Mouse (Mus musculus) spleen, adult 18-20 months (tissue): ENCODE measurements around the gene Eps15.

Experiments used
- DNase-seq, 2 experiments: peaks; one replicate each; pipeline ENCODE4 v3.0.0; 2022; ENCODE audit warnings: mixed read lengths in 2 of 2

The Eps15 gene

DNA sequence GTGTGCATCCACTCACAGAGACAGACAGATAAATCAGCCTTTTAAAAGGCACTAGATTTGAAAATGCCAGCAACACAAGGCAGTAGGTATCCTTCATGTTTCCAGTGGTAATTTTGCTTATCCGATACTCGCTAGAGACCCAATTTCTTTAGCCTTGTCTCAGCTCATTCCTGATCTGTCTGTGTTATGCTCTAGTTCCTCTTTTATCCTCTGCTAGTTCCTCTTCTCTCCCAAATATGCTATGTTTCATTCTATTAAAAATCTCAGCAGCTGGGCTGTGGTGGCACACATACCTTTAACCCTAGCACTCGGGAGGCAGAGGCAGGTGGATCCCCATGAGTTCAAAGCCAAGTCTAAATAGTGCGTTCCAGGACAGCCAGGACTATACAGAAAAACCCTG lies 8.3 kb upstream of the Eps15 start:
- no peak for DNase-seq

DNA sequence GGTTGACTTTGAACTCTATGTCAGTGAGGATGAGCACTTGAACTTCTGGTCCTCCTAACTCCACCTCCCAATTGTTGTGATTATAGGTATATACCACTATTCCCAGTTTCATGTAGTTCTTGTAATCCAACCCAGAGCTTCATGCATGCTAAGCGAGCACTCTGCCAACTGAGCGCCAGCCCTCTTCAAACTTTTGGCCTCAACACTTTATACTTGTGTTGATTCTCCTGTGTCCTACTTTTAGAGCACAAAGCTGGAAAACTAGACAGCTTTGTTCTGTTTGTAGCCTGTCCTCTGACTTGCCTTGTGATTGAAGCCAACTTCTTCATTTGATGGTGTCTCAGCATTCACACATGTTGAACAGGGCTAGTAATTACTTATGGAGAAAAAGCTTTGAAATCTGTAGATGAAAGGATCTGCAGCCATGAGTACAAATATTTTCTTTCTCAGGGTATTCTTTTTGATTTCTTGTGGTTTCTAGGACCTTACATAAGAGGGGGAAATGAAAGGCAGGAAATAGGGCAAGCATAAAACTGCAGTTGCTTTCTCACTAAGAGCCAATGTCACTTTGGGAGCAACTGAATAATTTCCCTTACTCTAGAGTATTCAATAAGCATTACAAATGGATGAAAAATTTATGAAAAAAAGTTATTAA lies 6.4 kb upstream of the Eps15 start:
- no peak for DNase-seq

DNA sequence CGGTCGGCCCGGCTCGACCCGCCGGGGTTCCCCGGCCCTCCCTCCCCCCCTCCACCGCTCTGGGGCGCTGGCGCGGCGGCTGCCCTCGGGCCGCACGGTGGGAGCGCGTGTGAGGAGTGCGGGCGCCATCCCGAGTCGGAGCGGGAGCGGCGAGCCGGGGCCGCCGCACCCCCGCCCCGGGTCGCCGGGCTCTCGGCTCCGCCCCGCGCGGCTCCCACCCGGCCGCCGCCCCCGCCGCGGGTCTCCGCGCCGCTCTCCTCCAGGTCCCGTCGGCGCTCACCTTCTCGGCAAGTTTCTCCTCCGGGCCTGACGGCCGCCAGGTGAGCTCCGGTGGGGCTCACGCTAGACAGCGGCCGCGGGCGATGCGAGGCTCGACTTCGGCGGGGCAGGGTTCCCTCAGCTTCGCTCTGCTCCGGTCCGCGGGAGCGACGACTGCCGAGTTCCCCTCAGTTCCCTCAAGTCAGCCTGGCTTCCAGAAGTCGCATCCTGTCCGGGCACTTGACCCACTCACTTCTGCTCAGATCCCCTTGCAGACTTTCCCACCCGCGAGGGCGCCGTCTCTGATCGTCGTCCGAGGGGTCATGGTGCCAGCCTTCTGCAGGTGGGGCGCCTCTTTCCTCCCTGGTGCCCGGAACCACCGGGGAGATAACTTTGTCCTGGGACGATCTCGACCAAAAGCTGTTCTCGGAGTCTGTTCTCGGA lies 542 bp downstream of the Eps15 start:
- peak in 1 of 2 experiments; percentile 50 for DNase-seq

DNA sequence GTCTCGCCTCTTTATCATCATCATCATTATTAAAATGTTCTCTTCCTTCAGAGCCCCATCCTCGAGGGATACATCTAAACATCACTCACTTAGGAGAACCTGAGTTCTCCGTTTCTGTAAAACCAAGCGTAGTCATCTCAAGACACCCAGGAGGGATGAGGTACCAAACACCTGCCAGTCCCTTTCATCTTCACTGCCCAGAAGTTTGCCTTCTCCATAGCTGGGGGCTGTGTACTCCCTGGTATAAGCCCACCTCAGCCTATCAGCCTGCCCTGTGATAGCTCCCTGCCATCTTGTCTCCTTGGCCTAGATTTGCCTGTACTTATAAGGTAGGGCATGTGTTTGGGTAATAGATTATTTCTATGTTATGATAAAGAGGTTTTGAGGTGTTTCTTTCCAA lies 1.1 kb downstream of the Eps15 start:
- no peak for DNase-seq

DNA sequence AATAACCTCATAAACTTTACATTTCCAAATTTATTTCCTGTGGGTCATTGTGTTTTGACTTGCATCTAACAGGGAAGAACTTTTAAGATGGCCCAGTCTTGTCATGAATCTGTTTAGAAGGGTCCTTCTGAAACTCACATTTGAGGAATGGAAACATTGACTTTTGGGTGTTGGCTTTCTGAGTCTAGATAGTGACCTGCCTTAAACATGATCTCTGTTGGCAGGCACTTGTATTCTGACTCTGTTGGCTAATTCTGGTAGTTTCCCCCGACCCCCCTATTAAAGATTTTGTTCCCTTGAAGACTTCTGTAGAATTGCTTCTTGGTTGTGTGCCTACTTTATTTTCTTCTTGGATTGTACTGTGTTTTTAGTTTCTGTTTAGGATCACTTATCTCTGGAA lies 1.9 kb downstream of the Eps15 start:
- DNase-seq: no peak

DNA sequence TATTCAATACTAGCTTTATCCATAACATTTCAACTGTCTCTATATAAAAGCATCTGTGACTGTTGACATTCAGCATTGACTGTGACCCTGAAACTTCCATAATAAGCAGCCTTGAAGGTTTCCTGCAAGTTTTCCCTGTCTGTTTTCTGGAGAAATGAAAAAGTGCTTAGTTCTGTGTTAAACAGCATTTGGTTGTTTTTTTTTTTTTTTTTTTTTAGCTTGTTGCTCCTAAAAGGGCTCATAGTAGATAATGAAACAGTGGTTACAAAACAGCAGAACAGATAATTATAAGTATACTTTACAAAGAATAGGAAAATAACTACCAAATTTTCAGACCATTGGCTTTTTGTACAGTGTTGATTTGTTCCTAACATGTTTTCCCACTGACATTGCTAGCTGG lies 14.6 kb downstream of the Eps15 start:
- no peak for DNase-seq

DNA sequence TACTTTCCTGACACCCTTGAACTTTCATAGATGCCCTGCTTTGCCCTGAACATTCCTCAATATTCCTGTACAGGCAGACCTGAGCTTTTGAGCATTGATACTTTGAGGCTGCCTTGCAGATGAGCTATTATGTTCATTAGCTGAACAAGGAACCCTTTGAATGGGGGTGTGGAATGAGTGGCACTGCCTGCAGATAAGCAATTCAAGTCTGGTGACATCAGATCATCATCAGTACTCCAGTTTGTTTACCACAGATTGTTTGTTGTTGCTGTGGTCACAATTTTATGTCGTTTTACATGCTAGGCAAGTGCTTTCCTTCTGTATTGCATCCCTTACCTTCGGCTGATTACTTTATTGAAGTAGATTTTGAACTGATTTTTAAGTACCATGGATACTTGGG lies 16.4 kb downstream of the Eps15 start:
- DNase-seq: no peak

DNA sequence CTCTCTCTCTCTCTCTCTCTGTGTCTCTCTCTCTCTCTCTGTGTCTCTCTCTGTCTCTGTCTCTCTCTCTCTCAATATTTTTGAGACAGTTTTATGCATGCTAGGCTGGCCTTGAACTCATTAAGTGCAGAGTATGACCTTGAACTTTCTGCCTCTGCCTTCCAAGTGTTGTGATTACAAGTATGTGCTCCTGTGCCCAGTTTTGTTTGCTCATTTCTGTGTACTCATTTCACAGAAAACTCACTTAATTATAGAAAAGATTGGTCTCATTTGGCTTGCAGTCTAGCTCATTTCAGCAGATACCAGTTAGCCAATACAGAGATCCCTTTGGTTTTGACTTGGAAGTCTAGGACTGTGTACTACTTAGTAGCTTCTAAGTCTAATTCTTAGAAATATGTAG lies 19.1 kb downstream of the Eps15 start:
- DNase-seq: no peak

DNA sequence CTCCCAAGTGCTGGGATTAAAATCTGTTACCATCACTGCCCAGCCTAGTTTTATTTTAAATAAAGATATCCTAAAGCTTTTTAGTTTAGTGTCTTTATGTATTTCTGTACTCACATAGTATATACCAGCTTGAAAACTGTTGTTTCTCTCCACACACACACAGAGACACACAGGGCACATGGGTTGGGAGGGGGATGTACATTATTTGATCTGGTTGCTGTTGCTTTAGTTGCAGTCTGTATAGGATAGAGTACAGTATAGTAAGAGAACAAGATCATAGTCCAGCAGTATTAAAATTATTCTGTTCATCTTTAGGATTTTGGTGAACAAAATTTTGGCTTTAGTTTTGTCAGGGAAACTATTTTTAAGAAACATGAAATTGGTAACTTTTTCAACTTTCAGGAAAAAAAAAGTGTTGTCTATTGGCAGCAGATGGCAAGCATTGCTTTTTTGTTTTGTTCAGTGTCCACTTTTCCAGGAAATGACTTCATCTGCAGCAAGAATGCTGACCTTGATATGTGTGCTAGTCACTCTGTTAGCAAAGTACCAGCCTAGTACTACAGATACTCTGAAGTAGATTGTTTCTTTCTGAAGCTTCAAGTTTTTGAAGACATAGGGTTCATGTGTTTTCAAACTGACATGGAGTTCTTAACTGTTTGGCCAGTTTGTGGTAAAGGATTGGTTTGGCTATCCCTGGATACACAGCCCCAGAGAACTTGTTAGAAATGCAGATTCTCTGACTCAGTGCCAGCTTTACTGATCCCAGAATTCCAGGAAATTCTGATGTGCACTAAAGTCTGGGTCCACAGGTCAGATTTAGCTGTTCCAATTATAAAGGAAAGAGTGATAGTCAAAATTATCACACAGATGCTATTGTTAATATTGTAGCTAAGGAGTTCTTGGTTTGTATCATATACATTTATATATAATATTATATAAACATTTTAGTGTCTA lies 37.1 kb downstream of the Eps15 start:
- DNase-seq: no peak

DNA sequence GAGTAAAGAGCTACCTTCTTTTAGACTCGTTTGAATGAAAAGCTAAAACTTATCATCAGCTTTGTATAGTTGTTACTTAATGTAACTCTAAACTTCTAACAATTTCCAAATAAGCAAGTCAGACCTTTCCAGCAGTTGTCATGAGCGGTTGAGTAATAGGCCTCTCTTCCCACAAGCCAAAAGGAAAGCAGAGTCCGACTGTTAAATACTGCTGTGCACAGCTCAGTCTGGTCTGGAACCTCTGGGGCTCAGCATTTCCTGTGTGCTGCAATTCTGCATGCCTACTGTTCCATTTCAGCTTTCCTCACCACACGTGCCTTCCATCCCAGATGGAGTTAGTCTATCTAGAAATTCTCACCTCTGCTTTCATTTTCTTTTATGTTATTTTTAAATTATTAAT lies 56.7 kb downstream of the Eps15 start:
- no peak for DNase-seq

DNA sequence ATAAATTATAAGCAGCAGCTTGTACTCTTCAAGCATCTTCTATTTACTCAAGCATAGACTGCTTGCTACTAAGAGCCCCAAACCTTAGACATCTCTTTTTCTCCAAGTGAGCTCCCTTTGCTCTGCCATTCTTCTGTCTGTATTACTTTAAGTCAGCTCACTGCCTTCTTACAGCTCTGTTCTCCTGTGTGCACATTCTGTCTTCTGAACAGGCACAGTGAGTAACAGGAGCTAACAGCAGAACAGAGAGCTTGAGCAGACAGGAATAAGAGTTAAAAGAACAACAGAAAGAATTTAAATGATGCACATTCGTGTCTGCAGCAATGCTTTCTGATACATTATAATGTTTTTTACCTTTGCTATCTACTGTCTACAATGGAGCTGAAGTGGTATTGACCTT lies 61.2 kb downstream of the Eps15 start:
- no peak for DNase-seq

DNA sequence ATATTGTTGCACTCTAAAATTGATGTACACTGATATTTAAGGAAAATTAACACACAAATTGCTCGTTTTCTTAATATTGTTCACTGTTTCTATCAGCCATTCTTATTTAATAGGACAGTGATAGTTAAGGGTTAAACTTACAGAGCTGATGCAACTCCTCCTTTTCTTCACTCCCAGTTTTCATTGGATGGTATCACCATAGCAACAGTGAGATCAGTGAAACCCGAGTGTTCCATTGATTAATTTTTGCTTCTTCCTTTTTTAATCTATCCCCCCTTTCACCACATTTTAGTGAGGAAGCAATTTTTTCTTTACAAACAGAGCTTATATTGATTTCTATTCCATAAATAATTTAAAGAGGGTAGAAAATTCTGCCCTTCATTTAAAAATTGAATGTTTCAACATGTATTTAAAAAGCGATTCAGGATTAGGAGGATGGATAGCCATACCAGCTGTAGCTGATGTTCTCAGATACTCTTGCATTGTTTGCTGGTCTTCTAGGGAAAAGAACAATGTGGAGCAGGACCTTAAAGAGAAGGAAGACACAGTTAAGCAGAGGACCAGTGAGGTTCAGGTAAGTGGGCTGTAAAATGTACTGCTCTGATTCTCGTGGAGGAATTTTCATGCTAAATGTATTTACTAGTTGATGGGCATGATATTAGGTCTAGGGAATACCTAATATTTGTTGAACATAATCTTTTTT lies 62.9 kb downstream of the Eps15 start:
- DNase-seq: no peak

DNA sequence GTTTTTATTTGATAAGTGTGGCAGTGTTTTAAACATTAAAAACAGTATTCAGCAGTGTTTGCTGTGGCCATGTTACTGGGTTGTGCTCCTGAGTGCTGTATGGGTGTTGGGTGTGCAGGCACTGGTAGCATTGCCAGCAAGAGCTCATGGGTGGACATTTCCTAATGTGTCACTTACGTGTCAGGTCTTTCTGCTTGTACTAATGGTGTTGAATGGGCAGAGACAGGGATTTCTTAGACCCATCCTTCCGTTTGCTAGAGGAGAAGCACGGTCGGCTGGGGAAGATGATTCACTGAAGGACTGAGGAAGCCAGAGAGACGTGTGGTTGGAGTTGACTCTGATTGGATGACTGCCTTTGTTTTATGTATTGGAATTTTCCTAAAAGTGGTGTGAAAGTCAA lies 63.8 kb downstream of the Eps15 start:
- DNase-seq: no peak

DNA sequence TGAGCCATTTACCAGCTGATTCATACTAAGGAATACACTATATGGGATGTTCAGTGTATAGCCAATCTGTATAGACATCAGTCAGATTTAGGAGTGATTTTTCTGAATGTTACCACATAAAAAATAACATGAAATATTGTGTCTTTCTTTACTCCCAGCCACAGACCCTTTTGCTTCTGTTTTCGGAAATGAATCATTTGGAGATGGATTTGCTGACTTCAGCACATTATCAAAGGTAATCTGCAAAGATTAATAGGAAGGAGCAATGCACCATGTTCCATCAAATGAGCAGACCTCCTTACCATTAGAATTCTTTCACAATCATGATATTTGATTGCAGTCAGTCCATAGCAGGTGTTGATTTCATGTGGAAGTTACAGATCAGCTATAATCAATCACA lies 98.0 kb downstream of the Eps15 start:
- DNase-seq: no peak

DNA sequence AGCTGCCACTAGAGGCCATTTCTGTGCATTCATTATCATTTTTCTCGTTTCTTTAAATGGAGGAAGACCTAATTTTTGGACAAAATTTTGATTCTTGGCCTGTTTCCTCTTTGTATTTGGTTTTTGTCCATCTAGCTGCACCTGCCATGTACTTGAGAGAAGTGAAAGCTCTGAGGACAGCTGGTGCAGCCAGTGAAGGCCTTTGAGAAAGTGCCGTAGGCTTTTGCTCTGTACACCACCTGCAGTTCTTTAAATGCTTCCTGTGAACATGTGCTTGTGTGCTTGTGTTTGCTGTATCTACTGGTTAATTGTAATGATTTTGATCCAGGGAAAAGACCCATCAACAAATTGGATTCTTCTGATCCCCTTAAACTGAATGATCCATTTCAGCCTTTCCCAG lies 102.4 kb downstream of the Eps15 start:
- no peak for DNase-seq

DNA sequence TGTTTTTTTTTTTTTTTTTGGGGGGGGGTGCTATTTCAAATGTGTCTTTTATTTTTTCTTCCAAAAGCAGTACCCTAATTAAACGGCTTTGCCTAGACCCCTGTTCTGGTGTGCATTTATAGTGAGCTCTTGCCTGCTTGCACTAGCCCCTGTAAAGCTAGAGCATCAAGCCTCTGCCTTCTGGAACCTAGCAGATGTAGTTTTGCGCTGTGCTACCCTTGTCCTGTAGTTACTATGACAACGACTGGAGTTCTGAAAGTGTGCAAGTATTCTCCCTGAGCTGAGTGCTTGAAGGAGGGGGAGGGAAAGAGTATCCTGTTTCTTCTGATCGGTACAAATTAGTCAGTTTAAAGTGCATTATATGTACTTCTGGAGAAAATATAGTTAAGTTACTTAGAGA lies 105.5 kb downstream of the Eps15 start:
- no peak for DNase-seq

DNA sequence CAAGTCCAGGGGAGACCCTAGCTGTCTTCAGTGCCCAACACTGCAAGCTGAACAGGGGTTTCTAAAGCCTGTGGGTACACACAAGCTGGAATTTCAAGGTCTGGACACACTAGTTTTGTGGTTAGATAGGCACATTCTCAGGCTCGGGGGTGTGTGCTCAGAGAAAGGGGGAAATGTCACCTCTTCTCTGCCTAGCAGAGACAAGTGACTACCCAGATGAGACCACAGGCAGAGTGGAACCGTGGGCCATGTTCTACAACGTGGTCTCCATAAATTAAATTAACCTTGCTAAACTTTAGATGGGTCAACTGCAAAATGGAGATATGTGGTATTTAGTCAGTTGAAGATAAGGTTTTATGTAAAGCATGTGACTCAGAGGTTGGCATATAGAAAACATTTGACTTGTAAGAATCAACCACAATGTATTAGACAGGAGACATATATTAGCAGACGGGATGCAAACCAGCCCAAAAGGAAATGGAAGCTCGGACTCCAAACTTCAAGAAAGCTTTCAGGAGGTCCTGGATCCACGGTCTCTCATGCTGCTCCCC lies 113.2 kb downstream of the Eps15 start:
- DNase-seq: no peak

DNA sequence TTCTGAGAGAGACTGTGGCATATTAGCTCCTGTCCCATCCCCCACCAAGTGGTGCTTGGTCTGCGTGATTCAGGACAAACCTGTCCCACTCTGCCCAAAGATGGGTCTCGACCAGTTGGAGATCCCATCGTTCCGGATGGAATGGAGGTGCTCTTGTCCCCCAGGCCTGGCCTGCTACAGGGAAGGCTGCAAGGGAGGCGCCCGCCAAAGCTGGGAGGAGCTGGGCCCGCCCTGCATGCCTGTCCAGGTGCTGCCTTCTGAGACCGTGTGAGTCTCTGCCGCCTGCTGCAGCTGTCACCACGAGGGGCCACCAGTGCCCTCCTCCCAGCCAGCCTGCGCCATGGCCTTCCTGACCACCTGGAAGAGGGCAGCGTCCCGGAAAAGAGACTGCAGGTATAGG lies 113.8 kb downstream of the Eps15 start:
- no peak for DNase-seq

DNA sequence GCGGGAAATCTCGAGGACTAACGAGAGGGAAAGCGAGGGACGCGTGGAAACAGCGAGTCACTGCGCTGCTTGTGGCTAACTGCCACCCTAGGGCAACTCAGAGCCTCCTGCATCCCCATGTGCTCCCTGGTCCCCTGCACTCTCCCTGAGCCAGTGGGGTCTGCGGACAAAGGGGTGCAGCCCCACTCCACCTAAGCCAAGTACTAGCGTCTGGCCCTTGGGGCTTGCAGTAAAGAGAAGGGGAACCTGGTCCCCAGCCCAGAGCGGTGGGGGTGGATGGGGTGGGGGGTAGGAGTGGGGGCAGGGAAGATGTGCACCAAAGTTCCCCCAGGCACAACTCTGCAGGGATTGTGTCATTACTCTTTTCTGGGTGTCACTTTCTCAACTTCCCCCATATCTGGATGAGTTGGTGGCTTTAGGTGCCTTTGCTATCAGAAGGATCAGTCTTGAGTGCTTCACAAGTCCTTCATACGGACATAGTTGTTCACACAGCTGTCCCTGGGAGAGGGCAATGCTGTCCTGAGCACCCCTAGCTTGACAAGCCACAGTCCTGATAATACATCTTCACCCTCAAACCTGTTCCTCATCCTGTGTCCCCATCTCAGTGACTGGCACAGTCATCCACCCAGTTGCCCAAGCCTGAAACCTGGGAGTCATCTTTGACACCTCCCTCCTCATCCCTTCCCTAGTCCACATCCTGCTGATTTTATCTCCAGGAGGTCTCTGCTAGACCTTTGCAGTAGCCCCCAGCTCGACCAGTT lies 114.4 kb downstream of the Eps15 start:
- no peak for DNase-seq

DNA sequence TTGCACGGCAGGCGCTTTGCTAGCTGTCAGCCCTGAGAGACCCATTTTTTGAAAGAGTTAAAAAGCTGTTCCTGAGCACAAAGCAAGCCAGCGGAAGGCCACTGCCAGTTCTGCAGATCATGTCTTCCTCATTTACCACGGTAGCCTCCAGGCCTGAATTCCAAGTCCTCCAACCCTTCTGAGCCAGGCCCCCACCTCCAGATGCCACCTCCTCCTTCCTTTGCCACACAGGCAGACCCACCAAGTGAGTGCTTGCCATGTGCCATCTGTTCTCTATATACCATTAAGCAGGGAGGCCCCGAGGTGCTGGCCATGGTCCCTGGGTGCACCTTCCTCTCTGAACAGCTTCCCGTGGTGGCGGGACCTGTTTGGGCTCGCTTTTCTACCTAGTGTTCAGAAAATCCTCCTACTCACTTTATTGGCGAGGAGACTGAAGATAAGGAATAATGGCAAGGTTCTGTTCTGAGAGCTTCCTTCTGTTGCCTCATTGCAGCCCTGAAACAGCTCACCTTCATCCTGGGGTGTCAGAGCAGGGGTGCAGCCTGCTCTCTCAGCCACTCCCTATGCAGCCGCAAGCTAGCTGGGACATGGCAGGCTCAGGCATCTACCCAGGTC lies 120.4 kb downstream of the Eps15 start:
- DNase-seq: no peak

DNA sequence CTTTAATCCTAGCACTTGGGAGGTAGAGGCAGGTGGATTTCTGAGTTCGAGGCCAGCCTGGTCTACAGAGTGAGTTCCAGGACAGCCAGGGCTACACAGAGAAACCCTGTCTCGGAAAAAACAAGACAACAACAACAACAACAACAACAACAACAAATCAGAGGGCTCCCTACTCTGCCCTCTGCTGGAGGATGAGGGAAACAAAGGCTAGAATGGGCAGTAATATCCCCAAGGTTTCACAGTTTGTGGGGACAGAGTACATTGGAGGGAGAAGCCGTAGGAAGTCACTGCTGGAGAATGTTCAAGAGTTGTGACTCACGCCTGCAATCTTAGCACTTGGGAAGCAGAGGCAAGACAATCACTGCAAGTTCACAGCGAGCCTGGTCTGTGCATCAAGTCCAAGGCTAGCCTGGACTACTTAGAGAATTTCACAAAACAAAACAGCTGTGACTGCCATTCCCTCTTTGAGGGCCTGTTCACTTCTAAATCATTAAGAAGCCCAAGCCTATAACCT lies 121.2 kb downstream of the Eps15 start:
- no peak for DNase-seq
